Mouse (Mus musculus) hindbrain, embryonic 14.5 days (tissue): ENCODE results near the gene Gpr137b. TPM values are rescaled to one million over a fixed set of nuclear protein-coding genes. Genes with fewer than 3 reads are reported as not detected.
"Not testable (repeated sequence)": the region's sequence is repeated elsewhere in the genome, so short reads cannot be mapped to it uniquely, and the experiment has no call there.

Experiments used
- ATAC-seq: fragments of 200-750 bp; cut with Nextera tagmentation; 2 replicates; pipeline ENCODE4 v1.8.0; 2017; ENCODE audit warnings: moderate number of reproducible peaks, mild to moderate bottlenecking, moderate TSS enrichment, moderate library complexity; ENCODE audit not compliant: low FRiP score
- DNase-seq: peaks from one replicate; pipeline ENCODE4 v3.0.0-alpha.2; 2015; ENCODE audit warnings: low spot score
- H3K27ac ChIP-seq: fragments of 300-500 bp; sonication (generic); 2 replicates; pipeline ENCODE4 v1.5.1; 2014; ENCODE audit warnings: mild to moderate bottlenecking, moderate library complexity
- H3K27me3 ChIP-seq: fragments of 300-500 bp; sonication (generic); 2 replicates; pipeline ENCODE4 v1.6.1; 2014; ENCODE audit warnings: mild to moderate bottlenecking, low read length, mixed read lengths; ENCODE audit not compliant: control insufficient read depth, insufficient read depth
- H3K36me3 ChIP-seq: fragments of 300-500 bp; sonication (generic); replicated peaks from 2 replicates; pipeline ENCODE4 v1.6.1; 2014; ENCODE audit not compliant: control insufficient read depth, insufficient read depth
- H3K4me1 ChIP-seq: fragments of 300-500 bp; sonication (generic); replicated peaks from 2 replicates; pipeline ENCODE4 v1.6.1; 2014; ENCODE audit warnings: antibody characterized with exemption, low read length, mixed read lengths; ENCODE audit not compliant: control insufficient read depth, insufficient read depth
- H3K4me2 ChIP-seq: fragments of 300-500 bp; sonication (generic); replicated peaks from 2 replicates; pipeline ENCODE4 v1.6.1; 2014; ENCODE audit warnings: mild to moderate bottlenecking, moderate library complexity
- H3K4me3 ChIP-seq: fragments of 300-500 bp; sonication (generic); replicated peaks from 2 replicates; pipeline ENCODE4 v1.5.1; 2014; ENCODE audit warnings: mild to moderate bottlenecking, low read length
- H3K9ac ChIP-seq: fragments of 300-500 bp; sonication (generic); 2 replicates; pipeline ENCODE4 v1.6.1; 2014
- H3K9me3 ChIP-seq: fragments of 300-500 bp; sonication (generic); 2 replicates; pipeline ENCODE4 v1.6.1; 2016; ENCODE audit warnings: low read length; ENCODE audit not compliant: control insufficient read depth
- WGBS: fragments of 180-500 bp; shearing (Covaris S2); extraction: QIAGEN DNeasy Blood & Tissue Kit; methylation state at CpG from one replicate; pipeline ENCODE4 v1.1.7; 2014; 5-methylcytosine and 5-hydroxymethylcytosine counted together
- polyA plus RNA-seq: library from polyadenylated mRNA; unstranded; fragments of >200 nt; fragmentation: Nextera tagmentation; extraction: Ambion mirVana; gene quantifications from 2 replicates; pipeline ENCODE4 v1.2.1, GENCODE M21; 2014

The Gpr137b gene
- polyA plus RNA-seq, 1 experiment from 2014 or later: 30.2 TPM

DNA sequence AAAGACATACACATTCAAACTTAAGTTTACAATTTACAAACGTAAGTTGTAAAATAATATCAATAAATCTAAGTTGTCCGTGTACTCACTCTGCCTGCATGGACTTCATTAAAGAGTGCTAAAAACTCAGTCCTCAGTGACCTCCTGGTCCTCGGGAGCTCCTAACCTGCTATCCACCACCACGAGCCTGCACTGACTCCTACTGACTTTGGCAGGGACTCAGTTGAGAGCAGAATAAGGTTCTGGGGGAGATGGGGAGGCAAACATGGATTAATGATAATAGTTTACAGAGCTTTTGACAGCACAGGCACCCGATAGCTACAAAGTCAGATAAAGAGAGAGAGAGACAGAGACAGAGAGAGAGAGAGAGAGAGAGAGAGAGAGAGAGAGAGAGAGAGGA is 16.6 kb downstream of the Gpr137b start:
- no peak overlapping the region for H3K27ac ChIP-seq
- no peak overlapping the region for H3K9ac ChIP-seq
- ATAC-seq: no peak
- no peaks in the 10 kb centered on the region for H3K9me3 ChIP-seq
- no peak overlapping the region for H3K4me2 ChIP-seq
- no peaks in the 10 kb centered on the region for H3K4me1 ChIP-seq
- whole genome bisulfite sequencing: 96% methylated on average over 5 of the region's 5 CpGs
- DNase-seq: no peak
- peaks cover 4% of the 10 kb centered on the region for H3K36me3 ChIP-seq
- no peaks in the 10 kb centered on the region for H3K27me3 ChIP-seq
- no peak overlapping the region for H3K4me3 ChIP-seq

DNA sequence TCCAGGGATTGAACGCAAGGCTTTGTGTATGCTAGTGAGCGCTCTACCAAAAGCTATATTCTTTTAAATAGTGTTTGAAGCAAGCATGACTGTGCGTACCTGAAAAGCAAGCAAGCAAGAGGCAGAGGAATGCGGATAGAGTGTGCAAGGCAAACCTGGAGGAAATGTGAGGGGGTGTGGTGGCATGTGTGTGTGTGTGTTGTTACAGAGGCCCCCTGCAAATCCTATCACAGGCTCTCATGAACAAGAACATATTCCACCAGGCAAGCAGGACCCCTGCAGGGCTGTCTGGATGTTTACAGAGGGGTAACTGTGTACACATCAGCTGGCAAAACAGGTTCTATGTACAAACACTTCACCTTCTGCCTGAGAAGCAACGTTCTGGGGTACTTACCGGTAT is 19.8 kb downstream of the Gpr137b start:
- WGBS: over 99% methylated on average over 4 of the region's 6 CpGs
- not testable (repeated sequence) for ATAC-seq, H3K9ac ChIP-seq, H3K27ac ChIP-seq, H3K4me1 ChIP-seq, H3K9me3 ChIP-seq, DNase-seq, H3K4me2 ChIP-seq, H3K36me3 ChIP-seq, H3K4me3 ChIP-seq, H3K27me3 ChIP-seq

DNA sequence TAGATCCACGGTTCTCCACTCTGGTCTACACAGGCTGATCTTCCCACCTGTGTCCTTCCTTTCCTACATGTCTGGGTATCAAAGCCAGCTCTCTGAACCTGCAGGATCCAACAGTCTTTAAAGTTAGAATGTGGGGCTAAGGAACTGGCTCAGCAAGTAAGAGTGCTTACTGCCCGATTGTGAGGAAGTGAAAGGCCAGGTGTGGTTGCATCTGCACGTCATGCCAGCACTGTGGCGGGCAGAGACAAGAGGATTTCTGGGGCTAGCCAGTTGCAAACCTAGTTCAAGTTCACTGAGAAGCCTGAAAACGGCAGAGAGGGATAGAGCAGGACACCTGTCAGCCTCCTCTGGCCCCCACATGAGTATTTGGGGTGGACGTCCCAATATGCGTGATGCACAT is 22.4 kb downstream of the Gpr137b start:
- not testable (repeated sequence) for H3K4me3 ChIP-seq, H3K27me3 ChIP-seq, H3K9me3 ChIP-seq, H3K4me1 ChIP-seq, H3K27ac ChIP-seq, H3K4me2 ChIP-seq, H3K36me3 ChIP-seq, H3K9ac ChIP-seq, ATAC-seq, DNase-seq
- WGBS: 96% methylated on average over 7 of the region's 7 CpGs

DNA sequence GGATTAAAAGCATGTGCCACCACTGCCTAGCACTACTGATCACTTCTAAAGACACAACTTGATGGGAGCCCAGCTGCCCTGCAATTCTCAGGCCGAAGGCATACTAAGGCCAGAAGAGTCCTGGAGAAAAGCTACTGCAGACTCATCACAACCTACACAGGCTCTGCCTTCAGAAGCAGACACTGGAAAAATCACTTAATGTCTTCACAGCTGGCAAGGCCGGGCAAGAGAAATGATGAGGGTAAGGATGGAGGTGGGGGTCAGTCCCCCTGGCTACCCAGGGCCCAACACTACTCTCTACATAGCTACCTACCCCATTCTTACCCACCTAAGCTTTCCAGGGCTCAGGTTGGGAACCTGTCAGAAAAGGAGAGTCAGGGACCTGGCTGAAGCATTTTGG is 27.4 kb downstream of the Gpr137b start:
- not testable (repeated sequence) for H3K9ac ChIP-seq, H3K4me3 ChIP-seq, H3K27me3 ChIP-seq, H3K9me3 ChIP-seq, H3K27ac ChIP-seq, ATAC-seq, H3K4me1 ChIP-seq, H3K4me2 ChIP-seq, DNase-seq
- peaks cover 32% of the 10 kb centered on the region for H3K36me3 ChIP-seq
- 98% methylated on average over 2 of the region's 2 CpGs for WGBS

DNA sequence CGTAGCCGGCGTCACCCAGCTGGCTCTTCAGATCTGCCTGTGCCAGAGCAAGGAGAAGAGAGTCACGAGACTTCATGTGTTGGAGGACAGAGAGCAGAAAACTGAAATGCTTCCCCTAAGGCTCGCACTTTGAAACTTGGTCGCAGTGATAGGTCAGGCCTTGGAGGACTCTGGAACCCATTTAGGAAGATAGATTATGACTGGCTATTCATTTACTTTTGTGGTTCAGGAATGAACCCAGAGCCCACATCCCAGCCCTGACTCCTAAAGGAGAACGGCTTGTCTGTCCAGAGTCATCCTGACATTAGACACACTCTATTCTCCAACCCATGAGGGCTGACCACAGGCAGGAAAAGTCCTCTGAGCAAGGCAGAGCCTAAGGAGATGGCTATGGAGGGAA is 30.3 kb downstream of the Gpr137b start:
- not testable (repeated sequence) for H3K4me3 ChIP-seq, H3K4me2 ChIP-seq, H3K9ac ChIP-seq, H3K27me3 ChIP-seq, DNase-seq, ATAC-seq, H3K27ac ChIP-seq, H3K9me3 ChIP-seq, H3K4me1 ChIP-seq
- 96% methylated on average over 7 of the region's 7 CpGs for WGBS
- H3K36me3 ChIP-seq: peaks cover 47% of the 10 kb centered on the region

DNA sequence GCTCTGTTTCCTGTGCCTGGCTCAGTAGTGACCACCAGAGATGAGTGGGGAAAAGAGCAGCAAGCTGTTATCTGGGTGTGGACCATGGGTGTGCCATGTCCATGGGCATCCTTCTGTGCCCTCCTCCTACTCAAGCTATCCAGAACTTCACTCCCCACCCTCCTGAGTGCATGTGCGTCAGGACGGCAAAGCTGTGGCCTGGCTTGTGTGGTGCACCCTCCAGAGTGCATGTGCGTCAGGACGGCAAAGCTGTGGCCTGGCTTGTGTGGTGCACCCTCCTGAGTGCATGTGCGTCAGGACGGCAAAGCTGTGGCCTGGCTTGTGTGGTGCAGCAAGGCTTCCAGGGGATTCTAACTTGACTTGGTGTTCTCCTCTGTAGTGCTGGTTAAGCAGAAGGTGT is 31.6 kb downstream of the Gpr137b start:
- peaks cover 47% of the 10 kb centered on the region for H3K36me3 ChIP-seq
- not testable (repeated sequence) for H3K27me3 ChIP-seq, H3K9me3 ChIP-seq, H3K4me1 ChIP-seq, ATAC-seq, H3K9ac ChIP-seq, H3K4me2 ChIP-seq, H3K4me3 ChIP-seq, H3K27ac ChIP-seq, DNase-seq
- 96% methylated on average over 6 of the region's 6 CpGs for WGBS

DNA sequence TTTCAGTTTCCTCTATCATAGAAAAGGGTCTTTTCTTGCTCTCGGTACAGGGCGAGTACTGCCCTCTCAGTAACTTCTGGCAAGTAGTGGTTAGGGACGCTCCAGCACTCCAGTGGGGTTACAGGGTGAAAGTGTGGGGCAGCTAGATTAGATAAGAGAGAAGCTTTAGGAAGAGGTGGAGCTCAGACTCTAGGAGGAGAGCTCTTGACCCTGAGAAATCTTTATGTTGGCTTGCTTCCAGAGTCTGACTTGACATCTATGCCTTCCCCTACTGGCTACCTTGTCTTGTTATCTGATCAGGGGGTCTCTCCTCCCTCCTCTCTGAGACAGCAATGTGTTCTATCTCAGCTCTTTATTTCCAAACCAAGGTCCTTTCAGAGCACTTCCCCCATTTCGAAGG is 33.8 kb downstream of the Gpr137b start:
- not testable (repeated sequence) for ATAC-seq, H3K27me3 ChIP-seq, H3K9ac ChIP-seq, H3K27ac ChIP-seq, DNase-seq, H3K9me3 ChIP-seq, H3K4me3 ChIP-seq, H3K4me2 ChIP-seq, H3K4me1 ChIP-seq
- peaks cover 47% of the 10 kb centered on the region for H3K36me3 ChIP-seq
- 94% methylated on average over 4 of the region's 4 CpGs for WGBS

DNA sequence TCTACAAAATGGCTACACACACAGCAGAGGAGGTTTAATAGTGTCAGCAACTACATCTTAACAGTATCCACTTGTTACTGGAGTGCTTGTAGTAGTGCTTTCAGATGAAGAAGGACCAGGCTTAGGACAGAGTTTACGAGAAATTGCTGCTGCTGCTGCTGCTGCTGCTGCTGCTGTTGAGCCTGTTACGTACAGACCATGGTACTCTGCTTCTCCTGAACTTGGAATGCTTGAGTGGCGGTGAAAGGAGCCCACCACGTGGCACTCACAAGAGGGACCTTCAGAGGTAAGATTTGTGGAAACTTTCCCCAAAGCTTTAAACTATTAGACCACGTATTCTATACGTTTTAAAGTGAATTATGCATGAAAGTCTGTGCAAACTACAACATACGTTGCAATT is 35.2 kb downstream of the Gpr137b start:
- H3K27ac ChIP-seq, H3K4me2 ChIP-seq, H3K4me3 ChIP-seq, H3K9me3 ChIP-seq, H3K4me1 ChIP-seq, ATAC-seq, H3K27me3 ChIP-seq, H3K9ac ChIP-seq, DNase-seq: not testable (repeated sequence)
- peaks cover 36% of the 10 kb centered on the region for H3K36me3 ChIP-seq
- WGBS: 94% methylated on average over 7 of the region's 7 CpGs

DNA sequence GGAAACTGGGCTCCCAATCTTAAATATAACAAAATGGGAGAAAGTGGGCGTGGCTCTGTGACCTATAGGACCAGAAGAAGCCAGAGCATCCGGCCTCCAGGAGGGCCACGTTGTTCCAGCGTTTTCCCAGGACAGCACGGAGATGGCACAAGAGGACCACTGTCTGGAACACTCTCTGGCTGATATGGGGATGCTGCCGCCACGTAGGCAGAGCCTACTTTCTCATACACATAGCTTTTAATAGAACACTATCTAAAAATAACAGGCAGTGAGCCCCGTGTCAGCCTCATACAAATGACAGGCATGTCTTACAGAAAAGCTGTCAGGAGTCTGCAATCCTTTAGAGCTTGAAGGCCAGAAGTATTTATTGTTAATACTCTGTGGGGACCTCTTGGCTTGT is 35.7 kb downstream of the Gpr137b start:
- H3K4me1 ChIP-seq, H3K9ac ChIP-seq, DNase-seq, H3K4me3 ChIP-seq, H3K27ac ChIP-seq, ATAC-seq, H3K27me3 ChIP-seq, H3K4me2 ChIP-seq, H3K9me3 ChIP-seq: not testable (repeated sequence)
- 87% methylated on average over 8 of the region's 8 CpGs for WGBS
- peaks cover 32% of the 10 kb centered on the region for H3K36me3 ChIP-seq

DNA sequence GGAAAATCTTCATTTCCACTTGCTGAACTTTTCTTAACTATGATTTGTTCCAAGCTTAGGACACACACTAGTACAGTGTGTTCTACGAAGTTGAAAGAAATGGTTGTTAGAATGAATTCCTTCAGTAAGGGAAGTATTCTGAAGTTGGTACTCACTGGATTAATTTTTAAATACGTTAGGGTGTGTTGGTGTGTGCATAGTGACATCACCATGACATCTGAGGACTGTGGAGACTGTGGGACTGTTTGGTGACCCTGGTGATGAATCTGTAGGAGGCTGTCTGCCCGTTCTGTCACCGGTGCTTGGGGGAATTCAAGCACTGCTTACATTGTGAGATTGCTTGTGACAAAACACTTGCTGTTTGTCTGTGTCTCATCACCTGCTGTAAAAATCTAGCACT is 41.7 kb downstream of the Gpr137b start:
- WGBS: 87% methylated on average over 4 of the region's 4 CpGs
- H3K27me3 ChIP-seq, H3K27ac ChIP-seq, H3K9ac ChIP-seq, H3K4me3 ChIP-seq, H3K9me3 ChIP-seq, H3K4me2 ChIP-seq, H3K36me3 ChIP-seq, DNase-seq, ATAC-seq, H3K4me1 ChIP-seq: not testable (repeated sequence)
